Mouse (Mus musculus) cerebellum, adult 2 months (tissue): ENCODE data around the gene Pcbp4. TPM values are rescaled to one million over a fixed set of nuclear protein-coding genes. Genes with fewer than 3 reads are reported as not detected.

Source experiments
- DNase-seq, 2 experiments: peaks; one replicate each; pipeline ENCODE4 v3.0.0; 2021
- H3K27ac ChIP-seq: fragments of 200-500 bp; 2 replicates; pipeline ENCODE4 v1.5.1; 2012; ENCODE audit warnings: low read length, control low read depth, inconsistent platforms; ENCODE audit not compliant: insufficient read depth
- H3K27me3 ChIP-seq: fragments of 200-500 bp; 2 replicates; pipeline ENCODE4 v1.6.1; 2012; ENCODE audit warnings: inconsistent platforms, mild to moderate bottlenecking, low read length, moderate library complexity; ENCODE audit not compliant: control insufficient read depth, insufficient read depth
- H3K4me1 ChIP-seq: fragments of 200-500 bp; 2 replicates; pipeline ENCODE4 v1.6.1; 2011; ENCODE audit warnings: low read length; ENCODE audit not compliant: control insufficient read depth, insufficient read depth
- H3K4me3 ChIP-seq: fragments of 200-500 bp; replicated peaks from 2 replicates; pipeline ENCODE3; 2011; ENCODE audit warnings: mild to moderate bottlenecking, low read depth, low read length, control low read depth; ENCODE audit not compliant: insufficient read depth
- CTCF ChIP-seq: fragments of 200-500 bp; IDR thresholded peaks from 2 replicates; pipeline ENCODE4 v1.5.1; 2011; ENCODE audit warnings: low read depth, mild to moderate bottlenecking, control low read depth, low read length, moderate library complexity, borderline replicate concordance; ENCODE audit not compliant: insufficient read depth
- POLR2A ChIP-seq: fragments of 200-500 bp; IDR thresholded peaks from 2 replicates; pipeline ENCODE4 v1.6.1; 2011; ENCODE audit warnings: low read length, control low read depth, borderline replicate concordance; ENCODE audit not compliant: insufficient read depth
- WGBS: fragments of 180-500 bp; shearing (Covaris S2); methylation state at CpG from one replicate; pipeline ENCODE4 v1.1.7; 2018; 5-methylcytosine and 5-hydroxymethylcytosine counted together
- polyA plus RNA-seq: library from polyadenylated mRNA; depleted of rRNA; stranded (reverse); fragments of >200 nt; gene quantifications from 2 replicates; pipeline ENCODE4 v1.2.3, GENCODE M21; 2012

Gene Pcbp4
- polyA plus RNA-seq, 1 experiment, result 515 TPM

DNA sequence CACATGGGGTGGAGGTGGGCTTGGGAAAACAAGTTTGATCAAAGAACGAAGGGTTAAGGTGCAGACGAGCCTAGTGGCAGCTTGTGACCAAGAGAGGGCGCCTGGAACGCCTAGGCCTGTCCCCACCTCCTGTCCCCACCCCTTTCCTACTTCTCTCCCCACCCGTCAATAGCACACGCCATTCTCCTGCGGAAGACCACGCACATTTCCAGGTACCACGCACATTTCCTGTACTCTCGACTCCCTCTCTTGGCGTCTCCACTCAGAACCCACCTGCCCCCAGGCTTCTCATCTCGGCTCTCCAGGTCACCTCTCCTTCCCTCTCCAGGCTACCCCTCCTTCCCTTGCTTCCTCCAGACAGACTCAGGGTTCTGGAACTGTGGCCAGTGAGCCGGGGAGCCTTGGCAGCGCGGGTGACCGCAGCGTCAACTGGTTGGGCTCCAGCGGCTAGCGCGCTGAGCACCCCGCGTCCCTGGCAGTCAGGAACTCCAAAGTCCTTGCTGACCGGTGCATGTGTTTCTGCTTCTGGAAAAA lies 4.5 kb upstream of the Pcbp4 start:
- peak overlapping the region; percentile 63 for H3K27ac ChIP-seq
- DNase-seq, result peak; percentile 86 to 89
- peak overlapping the region; percentile 65 for H3K4me3 ChIP-seq
- H3K27me3 ChIP-seq, result no peaks in the 10 kb centered on the region
- TF ChIP-seq CTCF (peak; percentile 81), POLR2A (peak; percentile 86; the same call in 1 of the 2 replicates)
- WGBS, result under 1% methylated on average over 23 of the region's 23 CpGs
- peaks cover 29% of the 10 kb centered on the region for H3K4me1 ChIP-seq

DNA sequence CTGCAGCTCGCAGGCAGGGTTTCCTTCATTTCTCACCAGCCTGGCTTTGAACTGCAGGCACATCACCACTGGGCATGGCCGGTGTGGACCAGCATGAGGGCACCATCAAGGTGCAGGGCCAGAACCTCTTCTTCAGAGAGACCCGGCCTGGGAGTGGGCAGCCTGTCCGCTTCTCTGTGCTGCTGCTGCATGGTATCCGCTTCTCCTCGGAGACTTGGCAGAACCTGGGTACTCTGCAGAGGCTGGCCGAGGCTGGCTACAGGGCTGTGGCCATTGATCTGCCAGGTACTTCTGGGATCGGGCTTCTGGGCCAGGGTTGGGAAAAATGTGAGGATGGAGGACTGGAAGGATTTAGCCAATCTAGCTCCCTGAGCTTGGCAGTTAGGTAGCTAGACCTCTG lies 3.1 kb upstream of the Pcbp4 start:
- Histone ChIP-seq H3K27me3 (no peaks in the 10 kb centered on the region), H3K4me1 (peaks cover 32% of the 10 kb centered on the region), H3K4me3 (no peak overlapping the region), H3K27ac (peak overlapping the region; percentile 46; the same call in 1 of the 2 replicates)
- TF ChIP-seq CTCF (no peak), POLR2A (no peak)
- peak; percentile 52 to 55 for DNase-seq
- WGBS, result 41% methylated on average over 8 of the region's 8 CpGs

DNA sequence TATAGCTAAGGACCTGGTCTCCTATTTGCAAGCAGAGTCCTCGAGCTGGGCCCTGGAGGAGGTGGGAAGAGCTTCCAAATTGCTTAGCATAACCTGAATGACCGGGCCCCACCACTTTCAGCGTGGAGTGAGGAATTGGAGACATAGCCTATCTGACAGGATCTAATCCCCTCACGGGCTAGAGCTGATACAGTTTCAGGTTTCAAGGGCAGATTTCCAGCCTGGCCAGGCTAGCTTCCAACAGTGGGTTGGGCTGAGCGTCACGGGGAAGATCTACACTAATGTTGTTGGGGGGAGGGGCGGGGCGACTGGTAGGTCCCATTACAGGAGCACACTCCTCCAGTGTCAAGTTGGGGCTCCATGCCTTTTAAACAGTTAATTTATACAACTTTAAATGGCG lies 2.4 kb upstream of the Pcbp4 start:
- 19% methylated on average over 9 of the region's 9 CpGs for WGBS
- H3K4me1 ChIP-seq, result peaks cover 36% of the 10 kb centered on the region
- TF ChIP-seq POLR2A (no peak), CTCF (no peak)
- H3K4me3 ChIP-seq, result no peak overlapping the region
- H3K27me3 ChIP-seq, result no peaks in the 10 kb centered on the region
- DNase-seq, result peak; percentile 72 to 73
- H3K27ac ChIP-seq, result peak overlapping the region; percentile 46; the same call in 1 of the 2 replicates

DNA sequence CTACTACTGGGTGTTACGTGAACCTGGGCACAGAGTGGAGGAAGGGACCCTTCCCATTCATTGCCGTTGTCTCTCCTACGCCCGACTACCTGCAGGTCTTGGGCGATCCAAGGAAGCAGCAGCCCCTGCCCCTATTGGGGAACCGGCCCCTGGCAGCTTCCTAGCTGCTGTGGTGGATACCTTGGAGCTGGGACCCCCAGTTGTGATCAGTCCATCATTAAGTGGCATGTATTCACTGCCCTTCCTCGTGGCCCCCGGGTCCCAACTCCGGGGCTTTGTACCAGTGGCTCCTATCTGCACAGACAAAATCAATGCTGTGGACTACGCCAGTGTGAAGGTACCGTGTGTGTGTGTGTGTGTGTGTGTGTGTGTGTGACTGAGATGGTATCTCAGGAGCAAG lies 1.8 kb upstream of the Pcbp4 start:
- Histone ChIP-seq H3K27ac (no peak overlapping the region), H3K4me3 (no peak overlapping the region), H3K4me1 (peaks cover 41% of the 10 kb centered on the region), H3K27me3 (no peaks in the 10 kb centered on the region)
- 72% methylated on average over 11 of the region's 11 CpGs for WGBS
- no peak for TF ChIP-seq CTCF
- no peak for TF ChIP-seq POLR2A
- DNase-seq, result peak; percentile 24 to 30

DNA sequence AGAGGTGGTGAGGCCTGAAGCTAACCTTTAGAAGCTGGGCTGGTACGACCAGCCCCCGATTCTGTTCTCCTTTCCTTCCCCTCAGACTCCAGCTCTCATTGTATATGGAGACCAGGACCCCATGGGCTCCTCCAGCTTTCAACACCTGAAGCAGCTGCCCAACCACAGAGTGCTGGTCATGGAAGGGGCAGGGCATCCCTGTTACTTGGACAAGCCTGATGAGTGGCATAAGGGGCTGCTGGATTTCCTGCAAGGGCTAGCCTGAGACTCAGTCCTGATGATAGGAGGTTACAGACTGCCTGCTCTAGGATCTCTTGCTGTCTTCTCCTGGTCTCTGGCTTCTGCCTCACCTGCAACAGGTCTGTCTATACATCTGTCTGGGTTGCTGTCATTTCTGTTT lies 1.2 kb upstream of the Pcbp4 start:
- Histone ChIP-seq H3K4me1 (peaks cover 47% of the 10 kb centered on the region), H3K27me3 (no peaks in the 10 kb centered on the region), H3K4me3 (no peak overlapping the region), H3K27ac (no peak overlapping the region)
- TF ChIP-seq CTCF (no peak), POLR2A (no peak)
- DNase-seq, result no peak
- WGBS, result 58% methylated on average over 2 of the region's 2 CpGs

DNA sequence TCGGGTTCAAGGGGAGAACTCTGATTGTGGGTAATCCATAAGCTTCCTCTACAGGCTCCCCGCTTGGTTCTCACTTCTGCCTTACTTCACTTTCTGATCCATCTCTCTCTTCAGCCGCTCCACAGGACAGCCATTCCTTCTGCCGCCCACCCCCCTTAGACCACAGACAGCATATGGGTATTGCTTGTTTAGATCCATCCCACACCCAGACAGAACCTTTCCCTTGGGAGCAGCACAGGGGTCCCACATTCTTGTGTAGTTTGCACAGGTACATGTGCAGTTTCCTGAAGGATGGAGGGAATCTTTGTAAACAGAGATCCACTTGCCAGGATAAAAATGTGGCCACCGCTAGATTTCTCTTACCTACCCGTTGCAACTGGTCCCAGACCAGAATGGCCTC lies 740 bp upstream of the Pcbp4 start:
- no peak overlapping the region for H3K4me3 ChIP-seq
- TF ChIP-seq POLR2A, result no peak
- no peak for TF ChIP-seq CTCF
- WGBS, result 36% methylated on average over 6 of the region's 6 CpGs
- no peak for DNase-seq
- H3K4me1 ChIP-seq, result peaks cover 52% of the 10 kb centered on the region
- H3K27me3 ChIP-seq, result no peaks in the 10 kb centered on the region
- no peak overlapping the region for H3K27ac ChIP-seq

DNA sequence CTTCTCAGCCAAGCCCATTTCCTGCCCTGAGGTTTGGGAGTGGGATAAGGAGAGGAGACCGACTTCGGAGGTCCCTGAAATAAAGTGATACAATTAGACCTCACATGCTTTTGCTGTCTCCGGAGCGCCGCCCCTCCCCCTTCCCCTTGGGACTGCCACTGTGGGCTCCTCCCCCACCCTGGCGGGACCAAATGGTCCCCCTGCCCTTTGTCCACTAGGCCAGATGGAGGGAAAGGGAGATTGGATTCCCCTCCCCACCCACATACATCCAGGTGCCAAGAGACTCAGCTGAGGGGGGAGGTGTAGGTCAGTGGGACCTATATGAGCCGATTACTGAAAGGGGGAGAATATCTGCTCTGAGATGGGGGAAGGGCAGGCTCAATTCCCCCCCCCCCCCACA lies 270 bp upstream of the Pcbp4 start:
- TF ChIP-seq CTCF, result no peak
- TF ChIP-seq POLR2A, result no peak
- WGBS, result 3% methylated on average over 7 of the region's 7 CpGs
- H3K4me1 ChIP-seq, result peaks cover 55% of the 10 kb centered on the region
- peak overlapping the region; percentile 97; the same call in 1 of the 2 replicates for H3K27ac ChIP-seq
- H3K27me3 ChIP-seq, result no peaks in the 10 kb centered on the region
- DNase-seq, result peak; percentile 83 to 87
- H3K4me3 ChIP-seq, result peak overlapping the region; percentile 79

DNA sequence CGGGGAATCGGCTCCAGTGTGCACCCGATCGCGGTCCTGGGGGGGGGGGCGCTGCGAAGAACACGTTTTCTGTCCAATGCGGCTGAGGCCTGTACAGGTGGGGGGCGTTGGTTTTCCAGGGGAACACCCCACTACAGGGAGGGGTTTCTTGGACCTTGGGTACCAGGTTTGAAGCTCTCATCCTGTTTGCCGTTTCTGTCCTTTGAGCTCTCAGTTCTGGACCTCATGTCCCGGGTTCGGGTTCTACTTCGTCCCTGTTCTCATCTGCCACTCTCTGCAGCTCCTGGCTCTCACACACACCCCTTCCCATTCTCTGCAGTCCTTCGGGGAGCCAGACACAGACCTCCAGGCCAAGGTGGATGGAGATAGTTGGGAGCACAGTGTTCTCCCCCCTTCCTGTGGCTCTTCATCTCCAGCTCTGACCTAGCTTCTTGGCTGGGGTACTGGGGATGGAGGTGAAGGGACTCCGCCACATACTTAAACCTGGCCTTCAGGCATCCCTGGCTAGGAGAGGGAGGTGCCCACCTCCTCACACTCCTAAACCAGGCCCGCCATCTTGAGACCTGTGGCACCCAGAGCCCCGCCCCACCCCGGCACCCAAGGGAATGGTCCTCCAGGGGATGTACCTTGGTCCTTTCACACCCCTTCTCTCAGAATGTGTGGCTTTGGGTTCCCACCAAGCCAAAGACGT lies 1.1 kb downstream of the Pcbp4 start:
- WGBS, result 2% methylated on average over 20 of the region's 20 CpGs
- Histone ChIP-seq H3K4me3 (peak overlapping the region; percentile 94), H3K27ac (peak overlapping the region; percentile 81), H3K4me1 (peaks cover 56% of the 10 kb centered on the region), H3K27me3 (no peaks in the 10 kb centered on the region)
- peak; percentile 53 to 56 for DNase-seq
- TF ChIP-seq POLR2A, result no peak
- TF ChIP-seq CTCF, result no peak
